Mouse (Mus musculus) retina, postnatal 7 days (tissue): ENCODE measurements around the gene Cdk9.
A peak's percentile ranks its signal among the peaks of the same experiment; 100 is the strongest.

Source experiments
- DNase-seq: peaks from one replicate; pipeline ENCODE4 v3.0.0-alpha.2; 2012; ENCODE audit warnings: low read depth, low spot score

Cdk9 gene

GRCm38 (mm10) chr2:32708643-32709042 lies 4.2 kb downstream of the Cdk9 start:
- DNase-seq: no peak

- DNase-seq: no peak
Measured at GRCm38 (mm10) chr2:32706971-32707370, 5.9 kb downstream of the Cdk9 start.

- no peak for DNase-seq
Measured at GRCm38 (mm10) chr2:32705018-32705417, 7.9 kb downstream of the Cdk9 start.

- no peak for DNase-seq
Measured at GRCm38 (mm10) chr2:32704021-32704421, 8.9 kb downstream of the Cdk9 start, which contains the start of gene Fpgs. Gene Fpgs, minus strand, starts transcription at chr2:32704145.

- no peak for DNase-seq
Measured at GRCm38 (mm10) chr2:32703046-32703445, 9.8 kb downstream of the Cdk9 start.

- DNase-seq: no peak
Measured at GRCm38 (mm10) chr2:32700966-32701743, 11.7 kb downstream of the Cdk9 start.

GRCm38 (mm10) chr2:32699680-32700079 lies 13.2 kb downstream of the Cdk9 start:
- DNase-seq: no peak

GRCm38 (mm10) chr2:32694691-32695090 lies 18.2 kb downstream of the Cdk9 start:
- DNase-seq: no peak

- peak; percentile 99 for DNase-seq
Measured at GRCm38 (mm10) chr2:32693823-32694411, 19.0 kb downstream of the Cdk9 start.

- DNase-seq: no peak
Measured at GRCm38 (mm10) chr2:32693282-32693681, 19.6 kb downstream of the Cdk9 start.

GRCm38 (mm10) chr2:32692496-32692895 lies 20.4 kb downstream of the Cdk9 start:
- no peak for DNase-seq

- no peak for DNase-seq
Measured at GRCm38 (mm10) chr2:32691041-32691440, 21.8 kb downstream of the Cdk9 start.

- peak; percentile 84 for DNase-seq
Measured at GRCm38 (mm10) chr2:32689420-32689819, 23.5 kb downstream of the Cdk9 start.

GRCm38 (mm10) chr2:32687562-32687961 lies 25.3 kb downstream of the Cdk9 start:
- DNase-seq: no peak

GRCm38 (mm10) chr2:32686640-32687039 lies 26.2 kb downstream of the Cdk9 start:
- no peak for DNase-seq

GRCm38 (mm10) chr2:32685807-32686206 lies 27.1 kb downstream of the Cdk9 start:
- DNase-seq: no peak

GRCm38 (mm10) chr2:32684681-32685428 lies 28.0 kb downstream of the Cdk9 start:
- no peak for DNase-seq

GRCm38 (mm10) chr2:32683701-32684100 lies 29.2 kb downstream of the Cdk9 start:
- no peak for DNase-seq

GRCm38 (mm10) chr2:32682721-32683417 lies 30.0 kb downstream of the Cdk9 start:
- DNase-seq: no peak

- DNase-seq: no peak
Measured at GRCm38 (mm10) chr2:32681754-32682153, 31.1 kb downstream of the Cdk9 start.

- no peak for DNase-seq
Measured at GRCm38 (mm10) chr2:32680961-32681650, 31.8 kb downstream of the Cdk9 start.
